Mouse (Mus musculus): ENCODE measurements around the gene Ube2cbp.

DNA sequence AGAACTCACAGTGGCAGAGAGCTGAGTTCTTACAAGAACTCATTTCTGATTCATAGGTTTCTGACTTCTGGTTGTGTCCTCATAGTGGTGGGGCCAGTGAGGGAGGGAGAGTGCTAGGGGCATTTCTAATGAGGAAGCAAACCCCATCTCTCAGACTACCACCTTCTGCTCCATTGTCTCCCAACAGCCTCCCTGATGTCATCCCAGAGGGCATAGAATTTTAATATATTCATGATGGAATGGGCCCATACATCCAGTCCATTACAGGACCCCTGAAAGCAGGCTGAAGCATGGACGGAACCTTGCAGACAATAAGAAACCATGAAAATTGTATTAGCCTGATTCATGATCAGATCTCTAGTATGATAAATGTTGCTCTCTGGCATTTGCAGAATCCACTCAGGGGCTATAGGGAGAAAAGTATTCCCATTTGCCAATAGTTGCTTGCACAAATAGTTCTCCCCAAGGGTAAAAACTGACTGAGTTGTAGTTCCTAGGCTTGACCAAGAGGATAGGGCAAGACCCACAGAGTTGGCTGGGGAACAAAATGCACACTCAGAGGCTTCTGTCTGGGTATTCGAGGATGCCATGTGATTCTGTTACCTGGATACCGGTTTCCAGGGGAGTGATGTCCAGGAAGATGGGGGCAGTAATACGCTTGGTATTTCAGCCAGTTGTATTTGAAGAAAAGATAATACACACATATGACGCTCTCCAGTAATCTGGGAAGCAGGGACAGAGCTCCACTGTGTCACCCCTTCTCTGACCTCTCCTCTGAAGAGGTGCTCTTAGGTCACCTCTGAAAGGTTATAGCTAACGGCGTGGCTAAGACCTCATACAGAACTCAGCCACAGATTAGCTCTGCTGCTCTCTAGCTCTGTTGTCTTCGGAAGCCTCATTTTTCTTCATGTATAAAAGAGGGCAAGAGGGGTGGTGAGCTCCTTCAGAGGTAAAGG is 167.8 kb downstream of the Ube2cbp start:
- no peak for TF ChIP-seq EP300 (IDR thresholded peaks at IDR 0.05; ENCODE audit: low read depth)
- TF ChIP-seq CTCF (IDR thresholded peaks at IDR 0.05; ENCODE audit: low read depth), result no peak
